In the genomic region with DNA sequence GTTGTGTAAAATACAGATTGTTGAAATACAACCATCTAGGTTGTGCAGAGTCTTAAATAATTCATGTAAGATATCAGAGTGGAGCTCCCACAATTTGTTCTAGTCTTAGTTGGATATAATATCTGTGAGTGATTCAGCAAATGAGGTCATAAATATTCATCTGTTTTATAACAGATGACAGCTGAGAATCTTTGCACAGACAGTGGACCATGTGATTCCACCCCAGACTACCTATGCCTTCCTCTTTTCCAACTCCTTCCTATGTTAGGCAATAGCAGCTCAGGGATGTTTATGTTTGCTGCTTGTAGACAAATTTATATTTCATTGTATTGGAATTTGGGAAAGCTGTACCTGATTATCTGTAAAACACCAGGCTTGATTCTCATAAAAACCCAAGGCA, we compare ENCODE assay signal across 16 mouse cellular contexts.
"Had no signal": no experiment of that assay in that cellular context is flagged by ENCODE, and none has a peak within 500 bp of the region (broad histone marks: within the 10 kb centered on the region; RNA-seq: fewer than 3 reads in every experiment).

No protein-coding gene starts in this region.

- H3K27ac ChIP-seq: lung, embryonic 15.5 days; midbrain, embryonic 10.5 days; midbrain, embryonic 12.5 days; neural tube, embryonic 12.5 days; stomach, embryonic 15.5 days; stomach, postnatal 0 days had no signal

- H3K4me3 ChIP-seq: lung, embryonic 15.5 days; midbrain, embryonic 10.5 days; midbrain, embryonic 12.5 days; neural tube, embryonic 12.5 days; stomach, embryonic 15.5 days had no signal

- H3K9me3 ChIP-seq: lung, embryonic 15.5 days; midbrain, embryonic 12.5 days; neural tube, embryonic 12.5 days; stomach, embryonic 15.5 days had no signal

- H3K36me3 ChIP-seq: stomach, embryonic 15.5 days had no signal

- DNase-seq: lung, adult 2 months; lung, postnatal 14 days; lung, postnatal 4 days; midbrain, embryonic 14.5 days; right cerebral cortex, postnatal 14 days; thymus, adult 2 months; thymus, postnatal 25 days; thymus, postnatal 4 days had no signal

- ATAC-seq: lung, postnatal 0 days; midbrain, embryonic 16.5 days had no signal

- H3K4me1 ChIP-seq: lung, embryonic 15.5 days; midbrain, embryonic 10.5 days; midbrain, embryonic 12.5 days; neural tube, embryonic 12.5 days; stomach, embryonic 15.5 days had no signal

- H3K27me3 ChIP-seq: lung, embryonic 15.5 days; midbrain, embryonic 12.5 days; neural tube, embryonic 12.5 days; stomach, embryonic 15.5 days had no signal

- H3K9ac ChIP-seq: lung, embryonic 15.5 days; midbrain, embryonic 12.5 days; neural tube, embryonic 12.5 days; stomach, embryonic 15.5 days had no signal

- H3K4me2 ChIP-seq: lung, embryonic 15.5 days; midbrain, embryonic 12.5 days; neural tube, embryonic 12.5 days; stomach, embryonic 15.5 days had no signal
